Mouse (Mus musculus) erythroblast, embryonic 14.5 days (primary cell): ENCODE measurements around the gene Klf13.

Source experiments
- GATA1 ChIP-seq: IDR thresholded peaks from 2 replicates; pipeline ENCODE4 v1.6.1; 2012; ENCODE audit warnings: low read length, inconsistent platforms, mixed read lengths
- TAL1 ChIP-seq: IDR thresholded peaks from 3 replicates; pipeline ENCODE4 v1.6.1; 2012; ENCODE audit warnings: low read length, inconsistent platforms, mixed read lengths

DNA sequence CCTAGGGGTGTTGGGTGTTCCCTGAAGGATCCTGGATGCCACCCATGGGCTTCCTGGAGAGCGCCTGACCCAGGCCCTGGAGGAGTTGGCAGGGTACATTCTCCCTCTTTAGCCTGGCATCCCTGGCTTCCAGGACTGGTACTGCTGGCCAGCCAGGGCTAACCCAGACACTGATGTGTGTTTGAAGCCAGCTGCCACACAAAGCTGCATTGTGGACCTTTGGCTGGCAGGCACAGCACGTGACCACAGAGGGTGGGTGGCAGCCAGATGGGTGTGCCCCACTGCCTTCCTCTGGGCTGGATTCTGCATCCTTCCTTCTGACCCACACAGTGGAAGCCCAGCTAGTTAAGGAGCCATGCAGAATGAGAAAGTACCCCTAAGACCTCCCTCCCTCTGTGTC lies 26.4 kb upstream of the Klf13 start:
- TF ChIP-seq GATA1 (no peak), TAL1 (no peak)
